9 mouse cellular contexts compared by ENCODE assay signal in the genomic region with DNA sequence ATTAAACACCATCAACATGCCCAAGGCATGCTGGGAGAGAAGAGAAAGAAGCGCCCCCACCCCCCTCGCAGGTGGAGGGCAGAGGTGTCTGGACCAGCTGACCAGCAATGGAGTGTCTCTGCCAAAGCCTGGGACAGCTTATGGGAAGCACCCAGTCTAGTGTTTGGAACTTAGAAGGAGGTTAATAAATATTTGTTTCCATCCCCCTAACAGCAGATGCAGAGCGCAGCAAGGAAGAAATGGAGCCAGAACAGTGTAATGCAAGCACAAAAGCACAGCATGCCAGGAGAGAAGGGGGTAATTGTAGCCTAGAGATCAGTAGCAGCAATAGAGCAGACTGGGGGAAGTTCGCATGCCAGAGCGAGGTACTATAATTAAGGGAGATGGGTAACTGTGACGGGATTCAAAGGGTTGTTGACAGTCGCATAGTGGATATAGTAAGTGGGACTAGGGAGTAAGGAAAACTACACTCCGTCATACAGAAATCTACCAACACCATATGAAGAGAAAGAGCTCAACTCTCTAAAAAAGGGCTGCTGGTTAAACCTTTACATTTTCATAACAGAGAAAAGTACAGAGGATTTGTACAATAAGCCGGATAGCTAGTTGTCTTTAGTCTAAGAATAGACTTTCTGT. TPM values are rescaled to one million over a fixed set of nuclear protein-coding genes. Genes with fewer than 3 reads are reported as not detected.
DNase-seq lines count a peak whose midpoint lies in the region; ATAC-seq and TF ChIP-seq lines count a peak whose summit lies in the region.
"Had no signal": no experiment of that assay in that cellular context is flagged by ENCODE, and none has a peak within 500 bp of the region (broad histone marks: within the 10 kb centered on the region; RNA-seq: fewer than 3 reads in every experiment).

No protein-coding gene starts in this region.

- 13% methylated on average over 9 of the region's 9 CpGs for WGBS in lung, embryonic 14.5 days
- 6% methylated on average over 9 of the region's 9 CpGs for WGBS in forebrain, embryonic 10.5 days
- WGBS in intestine, embryonic 16.5 days: 21% methylated on average over 9 of the region's 9 CpGs
- WGBS in stomach, embryonic 14.5 days: 17% methylated on average over 9 of the region's 9 CpGs

- H3K4me3 ChIP-seq in lung, embryonic 14.5 days (ENCODE audit: low read depth, low read length): no peak overlapping the region
- peak overlapping the region; percentile 75 for H3K4me3 ChIP-seq in forebrain, embryonic 10.5 days
- H3K4me3 ChIP-seq in intestine, embryonic 16.5 days (ENCODE audit: low read length): no peak overlapping the region
- H3K4me3 ChIP-seq in stomach, embryonic 14.5 days (ENCODE audit: low read depth, low read length): no peak overlapping the region

- H3K4me1 ChIP-seq in lung, embryonic 14.5 days (ENCODE audit: insufficient read depth): peaks cover 6% of the 10 kb centered on the region; the same call in 1 of the 2 replicates
- H3K4me1 ChIP-seq in forebrain, embryonic 10.5 days: peaks cover 47% of the 10 kb centered on the region
- H3K4me1 ChIP-seq in intestine, embryonic 16.5 days (ENCODE audit: control insufficient read depth, insufficient read depth, low read length): peaks cover 5% of the 10 kb centered on the region; the same call in 1 of the 2 replicates
- H3K4me1 ChIP-seq in stomach, embryonic 14.5 days (ENCODE audit: control insufficient read depth, insufficient read depth, low read length): peaks cover 13% of the 10 kb centered on the region; the same call in 1 of the 2 replicates

- H3K9ac ChIP-seq in lung, embryonic 14.5 days: no peak overlapping the region
- no peak overlapping the region for H3K9ac ChIP-seq in intestine, embryonic 16.5 days (ENCODE audit: low read depth, low read length)
- H3K9ac ChIP-seq in stomach, embryonic 14.5 days (replicated peaks; ENCODE audit: low read depth, low read length): no peak overlapping the region

- no peak for TF ChIP-seq CTCF in lung, embryonic 14.5 days (IDR thresholded peaks at IDR 0.05; ENCODE audit: low read depth)

- H3K36me3 ChIP-seq in lung, embryonic 14.5 days (ENCODE audit: insufficient read depth): no peaks in the 10 kb centered on the region
- H3K36me3 ChIP-seq in forebrain, embryonic 10.5 days (replicated peaks): no peaks in the 10 kb centered on the region
- H3K36me3 ChIP-seq in intestine, embryonic 16.5 days (ENCODE audit: control insufficient read depth, insufficient read depth, low read length): no peaks in the 10 kb centered on the region
- H3K36me3 ChIP-seq in stomach, embryonic 14.5 days (ENCODE audit: control insufficient read depth, insufficient read depth, low read length): no peaks in the 10 kb centered on the region

- peak; percentile 36 for DNase-seq in lung, embryonic 14.5 days
- no peak for DNase-seq in lung, postnatal 14 days
- no peak for DNase-seq in forebrain, embryonic 10.5 days (ENCODE audit: extremely low spot score, low spot score)
- DNase-seq in left cerebral cortex, postnatal 36 days (ENCODE audit: low spot score in 2 of 2): no peak
- no peak for DNase-seq in left cerebral cortex, adult 8-10 months (ENCODE audit: low spot score in 2 of 2)
- no peak for DNase-seq in urinary bladder, postnatal 25 days (ENCODE audit: low spot score)
- DNase-seq: kidney, adult 2 months had no signal

- no peak for ATAC-seq in lung, embryonic 14.5 days (ENCODE audit: insufficient read depth)
- no peak for ATAC-seq in intestine, embryonic 16.5 days
- no peak for ATAC-seq in stomach, embryonic 14.5 days (ENCODE audit: insufficient number of reproducible peaks, insufficient read depth, low FRiP score, low read depth)

- H3K27ac ChIP-seq in lung, embryonic 14.5 days (ENCODE audit: low read depth): no peak overlapping the region
- H3K27ac ChIP-seq in forebrain, embryonic 10.5 days: no peak overlapping the region
- no peak overlapping the region for H3K27ac ChIP-seq in intestine, embryonic 16.5 days (ENCODE audit: low read length)
- no peak overlapping the region for H3K27ac ChIP-seq in stomach, embryonic 14.5 days (ENCODE audit: low read length)

- H3K27me3 ChIP-seq in lung, embryonic 14.5 days (ENCODE audit: insufficient read depth, low read length): no peaks in the 10 kb centered on the region
- H3K27me3 ChIP-seq in forebrain, embryonic 10.5 days (ENCODE audit: poor library complexity, severe bottlenecking): peaks cover 25% of the 10 kb centered on the region; the same call in 1 of the 2 replicates
- no peaks in the 10 kb centered on the region for H3K27me3 ChIP-seq in intestine, embryonic 16.5 days (replicated peaks; ENCODE audit: control insufficient read depth, insufficient read depth, low read length)
- H3K27me3 ChIP-seq in stomach, embryonic 14.5 days (ENCODE audit: control insufficient read depth, insufficient read depth, low read length): no peaks in the 10 kb centered on the region

- peak overlapping the region; percentile 92 for H3K4me2 ChIP-seq in lung, embryonic 14.5 days
- H3K4me2 ChIP-seq in intestine, embryonic 16.5 days (ENCODE audit: low read depth, low read length): peak overlapping the region; percentile 20; the same call in 1 of the 2 replicates
- peak overlapping the region; percentile 61; the same call in 1 of the 2 replicates for H3K4me2 ChIP-seq in stomach, embryonic 14.5 days (replicated peaks; ENCODE audit: low read depth, low read length)

- H3K9me3 ChIP-seq in lung, embryonic 14.5 days (ENCODE audit: low read depth, low read length): no peaks in the 10 kb centered on the region
- H3K9me3 ChIP-seq in forebrain, embryonic 10.5 days: no peaks in the 10 kb centered on the region
- H3K9me3 ChIP-seq in intestine, embryonic 16.5 days (ENCODE audit: control insufficient read depth, low read length): no peaks in the 10 kb centered on the region
- H3K9me3 ChIP-seq in stomach, embryonic 14.5 days (ENCODE audit: control insufficient read depth, low read depth, low read length): no peaks in the 10 kb centered on the region

- intact Hi-C loops in left cerebral cortex, postnatal 36 days (cut with DNase I): no loop called here

RNA-seq across cellular contexts. Expression of gene Peli2, which starts 1.5 kb away (rescaled TPM):
- polyA plus RNA-seq in lung, embryonic 14.5 days (2014; fragmentation: Nextera tagmentation; extraction: Ambion mirVana): 16.0 and 16.5 TPM in 2 replicates
- 5.7 and 6.8 TPM in 2 replicates for polyA plus RNA-seq in forebrain, embryonic 10.5 days (2016; fragmentation: Nextera tagmentation; extraction: Ambion mirVana)
- 3.5 and 3.7 TPM in 2 replicates for polyA plus RNA-seq in intestine, embryonic 16.5 days (2015; fragmentation: Nextera tagmentation; extraction: Ambion mirVana)
- 10.2 and 11.2 TPM in 2 replicates for polyA plus RNA-seq in stomach, embryonic 14.5 days (2014; fragmentation: Nextera tagmentation; extraction: Ambion mirVana)
- total RNA-seq in left cerebral cortex, postnatal 36 days (2021): 10 to 100 TPM; 18.5 to 25.2 TPM
- 10 to 100 TPM; 21.6 to 33.7 (median 30.5) TPM for total RNA-seq in left cerebral cortex, adult 8-10 months (2022)

Comparison
In these comparisons a context has a peak if more than half of its experiments do, and no peak if none do; other contexts are left out.
1. H3K4me2 ChIP-seq: peak in every context shown above with its lines; median percentile 92 in lung, embryonic 14.5 days; 61 in stomach, embryonic 14.5 days; 20 in intestine, embryonic 16.5 days.